Mouse (Mus musculus): ENCODE results near the gene Kctd15. TPM values are rescaled to one million over a fixed set of nuclear protein-coding genes. Genes with fewer than 3 reads are reported as not detected.

Gene Kctd15
- polyA plus RNA-seq (2015; fragmentation: Nextera tagmentation; extraction: Ambion mirVana): 22.7 and 25.6 TPM in 2 replicates

DNA sequence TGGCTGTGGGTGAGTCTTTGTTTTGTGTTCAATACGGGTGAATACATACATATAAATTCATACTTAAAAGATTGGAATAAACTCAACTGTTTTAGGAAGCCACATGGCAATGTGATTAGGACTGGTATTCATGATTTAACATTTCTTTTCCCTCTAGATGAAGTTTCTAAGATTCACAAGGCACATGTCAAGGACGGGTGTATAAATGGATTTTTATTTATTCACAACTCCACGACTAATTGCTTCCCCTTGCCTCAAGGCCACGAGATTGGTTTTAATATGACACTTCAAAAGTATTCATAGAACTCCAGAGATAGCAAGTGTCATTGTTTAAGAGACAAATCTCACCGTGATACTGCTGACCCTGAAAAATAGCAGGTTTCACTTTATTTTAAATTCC lies at the start of gene Kctd15:
TSS of gene Kctd15 (minus strand) at position 101 of the 400 bp plus-strand sequence.

Other genes starting within 250 kb of the Kctd15 start
- gene Chst8, start 156.0 kb upstream of the Kctd15 start, polyA plus RNA-seq (2015; fragmentation: Nextera tagmentation; extraction: Ambion mirVana): 1.4 and 1.8 TPM in 2 replicates

All from urinary bladder, postnatal 0 days (tissue).